Mouse (Mus musculus) kidney, adult 2 months (tissue): ENCODE results near the gene Tmem212.

Experiments
- CTCF ChIP-seq: fragments of 200-500 bp; conservative IDR thresholded peaks from 2 replicates; pipeline ENCODE4 v1.5.1; 2011; ENCODE audit warnings: low read depth, mild to moderate bottlenecking, control low read depth, low read length, moderate library complexity, mixed read lengths; ENCODE audit not compliant: insufficient read depth, insufficient read length
- POLR2A ChIP-seq: fragments of 200-500 bp; IDR thresholded peaks from one replicate; pipeline ENCODE4 v1.6.1; 2011; ENCODE audit warnings: low read depth, low read length, control low read depth

GRCm38 (mm10) chr3:27938381-27939323, 42.5 kb upstream of the Tmem212 start, which contains the start of gene Pld1:
- no peak for TF ChIP-seq CTCF
- TF ChIP-seq POLR2A = peak; percentile 41
